22 mouse cellular contexts compared by ENCODE assay signal in the genomic region with DNA sequence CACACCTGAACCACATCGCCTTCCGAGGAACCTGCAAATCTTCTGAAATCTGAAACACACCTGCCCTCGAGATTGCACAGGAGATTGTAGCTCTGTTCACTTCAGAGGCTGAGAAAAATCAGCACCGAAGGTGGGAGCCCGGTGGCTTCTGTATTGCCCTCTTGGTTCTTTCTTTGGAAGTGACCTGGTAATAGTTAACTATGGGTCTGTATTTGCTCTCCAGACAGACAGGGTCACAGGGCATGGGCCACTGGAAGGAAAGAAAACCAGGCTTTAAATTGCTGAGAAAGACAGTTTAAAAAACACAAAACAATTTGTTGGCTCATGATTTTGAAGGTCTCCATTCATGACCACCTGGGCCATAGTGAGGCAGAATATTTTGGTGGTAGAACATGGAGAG. TPM values are rescaled to one million over a fixed set of nuclear protein-coding genes. Genes with fewer than 3 reads are reported as not detected.
DNase-seq lines count a peak whose midpoint lies in the region; ATAC-seq and TF ChIP-seq lines count a peak whose summit lies in the region.
"Had no signal": no experiment of that assay in that cellular context is flagged by ENCODE, and none has a peak within 500 bp of the region (broad histone marks: within the 10 kb centered on the region; RNA-seq: fewer than 3 reads in every experiment).

No protein-coding gene starts in this region.

- DNase-seq in kidney, adult 9 months, result peak; percentile 40
- DNase-seq in kidney, adult 18-20 months, result no peak
- DNase-seq in liver, embryonic 11.5 days (ENCODE audit: low spot score), result no peak
- no peak for DNase-seq in liver, embryonic 13.5 days
- no peak for DNase-seq in liver, postnatal 0 days
- DNase-seq in B cell, adult 2 months, result no peak
- no peak for DNase-seq in ovary, adult 18-20 months (ENCODE audit: low spot score)
- DNase-seq: adrenal gland, adult 2 months; adrenal gland, postnatal 25 days; cerebellum, adult 18-20 months; cerebellum, postnatal 10 days; gastrocnemius, adult 2 months; gastrocnemius, postnatal 36 days; heart, adult 11 months; heart, postnatal 10 days; heart, postnatal 4 days had no signal

- no peak overlapping the region for H3K4me3 ChIP-seq in liver, embryonic 11.5 days (ENCODE audit: low read depth, low read length)
- peak overlapping the region; percentile 19; the same call in 1 of the 2 replicates for H3K4me3 ChIP-seq in liver, embryonic 13.5 days (replicated peaks)
- no peak overlapping the region for H3K4me3 ChIP-seq in liver, postnatal 0 days (ENCODE audit: low read depth, low read length)
- H3K4me3 ChIP-seq: embryonic facial prominence, embryonic 10.5 days; gastrocnemius, adult 2 months; heart, embryonic 10.5 days; hindbrain, embryonic 12.5 days had no signal

- peak; percentile 52; the same call in 1 of the 2 replicates for ATAC-seq in liver, embryonic 11.5 days (replicated peaks; ENCODE audit: low FRiP score)
- ATAC-seq in liver, embryonic 13.5 days (ENCODE audit: low read depth), result peak; percentile 60
- ATAC-seq in liver, postnatal 0 days, result peak; percentile 43; the same call in 1 of the 2 replicates
- ATAC-seq: forebrain, embryonic 14.5 days had no signal

- H3K27ac ChIP-seq in liver, embryonic 11.5 days (ENCODE audit: low read depth, low read length), result no peak overlapping the region
- peak overlapping the region; percentile 50 for H3K27ac ChIP-seq in liver, embryonic 13.5 days
- H3K27ac ChIP-seq in liver, postnatal 0 days (ENCODE audit: low read depth), result peak overlapping the region; percentile 62
- H3K27ac ChIP-seq: embryonic facial prominence, embryonic 10.5 days; gastrocnemius, adult 2 months; heart, embryonic 10.5 days; hindbrain, embryonic 12.5 days had no signal

- H3K4me2 ChIP-seq in liver, embryonic 11.5 days, result peak overlapping the region; percentile 18; the same call in 1 of the 2 replicates
- peak overlapping the region; percentile 34 for H3K4me2 ChIP-seq in liver, embryonic 13.5 days
- peak overlapping the region; percentile 47 for H3K4me2 ChIP-seq in liver, postnatal 0 days (ENCODE audit: low read depth, low read length)
- H3K4me2 ChIP-seq: hindbrain, embryonic 12.5 days had no signal

- 75% methylated on average over 5 of the region's 5 CpGs for WGBS in liver, embryonic 11.5 days
- 59% methylated on average over 5 of the region's 5 CpGs for WGBS in liver, embryonic 13.5 days (ENCODE audit: insufficient replicate concordance)
- 61% methylated on average over 5 of the region's 5 CpGs for WGBS in liver, postnatal 0 days (ENCODE audit: insufficient replicate concordance)

- no peak overlapping the region for H3K9ac ChIP-seq in liver, embryonic 11.5 days (ENCODE audit: low read depth, low read length)
- H3K9ac ChIP-seq in liver, embryonic 13.5 days, result no peak overlapping the region
- no peak overlapping the region for H3K9ac ChIP-seq in liver, postnatal 0 days (replicated peaks)
- H3K9ac ChIP-seq: hindbrain, embryonic 12.5 days had no signal

- H3K4me1 ChIP-seq in liver, embryonic 11.5 days (replicated peaks; ENCODE audit: control insufficient read depth, insufficient read depth, low read length), result no peaks in the 10 kb centered on the region
- H3K4me1 ChIP-seq in liver, embryonic 13.5 days (replicated peaks), result peaks cover 4% of the 10 kb centered on the region; the same call in 1 of the 2 replicates
- H3K4me1 ChIP-seq in liver, postnatal 0 days (ENCODE audit: insufficient read depth), result peaks cover 5% of the 10 kb centered on the region; the same call in 1 of the 2 replicates
- H3K4me1 ChIP-seq: embryonic facial prominence, embryonic 10.5 days; heart, embryonic 10.5 days; hindbrain, embryonic 12.5 days had no signal

- no peaks in the 10 kb centered on the region for H3K9me3 ChIP-seq in liver, embryonic 11.5 days (ENCODE audit: control insufficient read depth, low read length)
- no peaks in the 10 kb centered on the region for H3K9me3 ChIP-seq in liver, embryonic 13.5 days (replicated peaks)
- no peaks in the 10 kb centered on the region for H3K9me3 ChIP-seq in liver, postnatal 0 days (ENCODE audit: low read length)
- H3K9me3 ChIP-seq: heart, embryonic 10.5 days; hindbrain, embryonic 12.5 days had no signal

- no peak for TF ChIP-seq CTCF in liver, postnatal 0 days (IDR thresholded peaks at IDR 0.05; ENCODE audit: low read depth)

- no peak for TF ChIP-seq EP300 in liver, postnatal 0 days (IDR thresholded peaks at IDR 0.05; ENCODE audit: low read depth)

- no peaks in the 10 kb centered on the region for H3K27me3 ChIP-seq in liver, embryonic 11.5 days (replicated peaks; ENCODE audit: control insufficient read depth, insufficient read depth, low read length)
- H3K27me3 ChIP-seq in liver, embryonic 13.5 days, result no peaks in the 10 kb centered on the region
- no peaks in the 10 kb centered on the region for H3K27me3 ChIP-seq in liver, postnatal 0 days (ENCODE audit: insufficient read depth, low read length)

- H3K36me3 ChIP-seq in liver, embryonic 11.5 days (ENCODE audit: control insufficient read depth, insufficient read depth, low read length), result no peaks in the 10 kb centered on the region
- no peaks in the 10 kb centered on the region for H3K36me3 ChIP-seq in liver, embryonic 13.5 days
- no peaks in the 10 kb centered on the region for H3K36me3 ChIP-seq in liver, postnatal 0 days (replicated peaks; ENCODE audit: insufficient read depth, low read length)
- H3K36me3 ChIP-seq: embryonic facial prominence, embryonic 10.5 days; heart, embryonic 10.5 days; hindbrain, embryonic 12.5 days had no signal

RNA-seq across cellular contexts. Expression of gene Gpr12, which starts 14.9 kb away (rescaled TPM):
- polyA plus RNA-seq in liver, embryonic 11.5 days (2014; fragmentation: Nextera tagmentation; extraction: Ambion mirVana), result 0.37 and 0.43 TPM in 2 replicates
- polyA plus RNA-seq in liver, embryonic 13.5 days (2015; fragmentation: Nextera tagmentation; extraction: Ambion mirVana), result 0.08 and 0.13 TPM in 2 replicates
- polyA plus RNA-seq in liver, postnatal 0 days (2015; fragmentation: Nextera tagmentation; extraction: Ambion mirVana), result 0.26 and 0.41 TPM in 2 replicates
- polyA plus RNA-seq: adrenal gland, adult 2 months; embryonic facial prominence, embryonic 14.5 days; heart, embryonic 14.5 days had no signal

RNA-seq across cellular contexts. Expression of gene Gm3415, which starts 44.0 kb away (rescaled TPM):
- polyA plus RNA-seq in liver, embryonic 11.5 days (2014; fragmentation: Nextera tagmentation; extraction: Ambion mirVana), result not detected in 2 replicates
- not detected in 2 replicates for polyA plus RNA-seq in liver, embryonic 13.5 days (2015; fragmentation: Nextera tagmentation; extraction: Ambion mirVana)
- polyA plus RNA-seq in liver, postnatal 0 days (2015; fragmentation: Nextera tagmentation; extraction: Ambion mirVana), result not detected in 2 replicates
- polyA plus RNA-seq: adrenal gland, adult 2 months; embryonic facial prominence, embryonic 10.5 days; embryonic facial prominence, embryonic 14.5 days; forebrain, embryonic 14.5 days; heart, embryonic 10.5 days; heart, embryonic 14.5 days; hindbrain, embryonic 12.5 days had no signal
